Comparison of ENCODE assay signal across 21 mouse cellular contexts in genomic region chr8:116065327-116065726, GRCm38 (mm10).
A peak's percentile ranks its signal among the peaks of the same experiment; 100 is the strongest.
DNase-seq lines count a peak whose midpoint lies in the region; ATAC-seq lines count a peak whose summit lies in the region.
"Had no signal": no experiment of that assay in that cellular context is flagged by ENCODE, and none has a peak within 500 bp of the region (broad histone marks: within the 10 kb centered on the region; RNA-seq: fewer than 3 reads in every experiment).

No protein-coding gene starts in this region.

- no peak for DNase-seq in frontal cortex, adult 2 months (ENCODE audit: extremely low spot score in 1 of 2, low spot score in 1 of 2)
- DNase-seq in layer of hippocampus, adult 9-11 months, result peak; percentile 48
- DNase-seq in layer of hippocampus, postnatal 25 days (ENCODE audit: extremely low spot score in 1 of 2, low spot score in 1 of 2), result no peak
- peak; percentile 82 for DNase-seq in brain, adult 2 months (ENCODE audit: low read depth, low spot score)
- peak; percentile 19 for DNase-seq in testis, postnatal 14 days (ENCODE audit: low spot score)
- no peak for DNase-seq in adrenal gland, postnatal 10 days
- DNase-seq: adrenal gland, postnatal 25 days; cerebellum, adult 8-10 months; embryo, embryonic 11 days; gastrocnemius, postnatal 10 days; kidney, adult 2 months; kidney, postnatal 4 days; liver, embryonic 13.5 days; lung, adult 2 months; lung, postnatal 14 days; thymus, adult 2 months; thymus, postnatal 36 days had no signal

- ATAC-seq in frontal cortex, adult (ENCODE audit: low TSS enrichment), result peak; percentile 65
- ATAC-seq: forebrain, embryonic 14.5 days; hindbrain, postnatal 0 days; midbrain, embryonic 15.5 days had no signal

Comparison
In these comparisons a context has a peak if more than half of its experiments do, and no peak if none do; other contexts are left out.
1. DNase-seq: peak in layer of hippocampus, adult 9-11 months (single experiment), brain, adult 2 months (single experiment) and testis, postnatal 14 days (single experiment); none in frontal cortex, adult 2 months (0 of 2), layer of hippocampus, postnatal 25 days (0 of 2) and adrenal gland, postnatal 10 days (single experiment).